Mouse (Mus musculus) hindbrain, embryonic 13.5 days (tissue): ENCODE measurements around the gene Nacc2. TPM values are rescaled to one million over a fixed set of nuclear protein-coding genes. Genes with fewer than 3 reads are reported as not detected.

Source experiments
- ATAC-seq: fragments of 200-750 bp; cut with Nextera tagmentation; 2 replicates; pipeline ENCODE4 v1.8.0; 2017; ENCODE audit warnings: moderate TSS enrichment; ENCODE audit not compliant: low FRiP score
- H3K27ac ChIP-seq: fragments of 300-500 bp; sonication (generic); 2 replicates; pipeline ENCODE4 v1.5.1; 2015; ENCODE audit warnings: inconsistent platforms, mild to moderate bottlenecking, moderate library complexity
- H3K27me3 ChIP-seq: fragments of 300-500 bp; sonication (generic); 2 replicates; pipeline ENCODE4 v1.6.1; 2015; ENCODE audit warnings: mild to moderate bottlenecking, inconsistent platforms
- H3K36me3 ChIP-seq: fragments of 300-500 bp; sonication (generic); 2 replicates; pipeline ENCODE4 v1.6.1; 2015; ENCODE audit warnings: mild to moderate bottlenecking, inconsistent platforms
- H3K4me1 ChIP-seq: fragments of 300-500 bp; sonication (generic); replicated peaks from 2 replicates; pipeline ENCODE4 v1.6.1; 2015; ENCODE audit warnings: inconsistent platforms
- H3K4me2 ChIP-seq: fragments of 300-500 bp; sonication (generic); 2 replicates; pipeline ENCODE4 v1.6.1; 2015; ENCODE audit warnings: inconsistent platforms, mild to moderate bottlenecking, moderate library complexity
- H3K4me3 ChIP-seq: fragments of 300-500 bp; sonication (generic); 2 replicates; pipeline ENCODE4 v1.5.1; 2015; ENCODE audit warnings: mild to moderate bottlenecking, inconsistent platforms
- H3K9ac ChIP-seq: fragments of 300-500 bp; sonication (generic); 2 replicates; pipeline ENCODE4 v1.6.1; 2015; ENCODE audit warnings: mild to moderate bottlenecking, inconsistent platforms
- H3K9me3 ChIP-seq: fragments of 300-500 bp; sonication (generic); 2 replicates; pipeline ENCODE4 v1.6.1; 2016; ENCODE audit warnings: inconsistent platforms
- WGBS: fragments of 180-500 bp; shearing (Covaris S2); methylation state at CpG from one replicate; pipeline ENCODE4 v1.1.7; 2015; 5-methylcytosine and 5-hydroxymethylcytosine counted together
- polyA plus RNA-seq: library from polyadenylated mRNA; unstranded; fragments of >200 nt; fragmentation: Nextera tagmentation; extraction: Ambion mirVana; gene quantifications from 2 replicates; pipeline ENCODE4 v1.2.1, GENCODE M21; 2015

The Nacc2 gene
- polyA plus RNA-seq, 1 experiment from 2014 or later = 14.2 TPM

DNA sequence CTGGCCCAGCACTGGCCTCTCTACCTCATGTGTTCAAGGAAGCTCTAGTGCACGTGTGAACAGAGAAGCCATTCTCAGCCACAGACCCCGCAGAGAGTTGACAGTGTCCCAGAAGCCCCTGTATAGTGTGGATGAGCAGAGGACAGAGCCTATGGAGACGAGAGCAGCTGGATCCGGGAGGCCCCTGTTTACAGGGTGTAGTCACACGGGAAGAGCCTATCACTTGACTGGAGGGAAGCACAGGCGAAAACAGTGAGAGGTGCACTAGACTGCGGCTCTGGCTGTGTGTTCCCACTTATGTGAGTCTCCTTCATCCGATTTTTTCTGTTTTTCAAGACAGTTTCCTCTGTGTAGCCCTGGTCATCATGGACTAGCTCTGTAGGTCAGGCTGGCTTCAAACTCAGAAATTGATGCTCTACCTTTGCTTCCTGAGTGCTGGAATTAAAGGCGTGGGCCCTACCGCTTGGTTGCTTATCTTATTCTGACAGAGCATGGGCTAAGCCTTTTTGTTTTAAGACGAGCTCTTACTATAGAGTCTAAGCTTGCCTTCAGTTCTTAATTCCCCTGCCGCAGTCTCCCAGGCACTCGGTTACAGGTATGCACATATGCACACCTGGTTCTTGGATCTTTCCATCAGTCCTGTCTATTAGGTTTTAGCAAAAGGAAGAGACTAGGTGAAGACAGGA, 60.1 kb downstream of the Nacc2 start:
- Histone ChIP-seq H3K9me3 (no peaks in the 10 kb centered on the region), H3K4me2 (no peak overlapping the region), H3K27me3 (no peaks in the 10 kb centered on the region), H3K4me3 (no peak overlapping the region), H3K4me1 (peaks cover 26% of the 10 kb centered on the region), H3K36me3 (peaks cover 8% of the 10 kb centered on the region), H3K9ac (no peak overlapping the region), H3K27ac (no peak overlapping the region)
- 84% methylated on average over 13 of the region's 13 CpGs for WGBS
- no peak for ATAC-seq

- WGBS = 80% methylated on average over 4 of the region's 4 CpGs
- no peak overlapping the region for H3K4me2 ChIP-seq
Observed at GRCm38 (mm10) chr2:26062241-26062640, 60.8 kb downstream of the Nacc2 start.

GRCm38 (mm10) chr2:26061018-26061666, 61.9 kb downstream of the Nacc2 start:
- H3K4me2 ChIP-seq = no peak overlapping the region
- 70% methylated on average over 21 of the region's 21 CpGs for WGBS
- H3K4me3 ChIP-seq = no peak overlapping the region
- H3K27ac ChIP-seq = no peak overlapping the region
- no peak for ATAC-seq
- no peaks in the 10 kb centered on the region for H3K27me3 ChIP-seq
- peaks cover 13% of the 10 kb centered on the region for H3K4me1 ChIP-seq
- H3K9ac ChIP-seq = no peak overlapping the region
- peaks cover 8% of the 10 kb centered on the region for H3K36me3 ChIP-seq
- no peaks in the 10 kb centered on the region for H3K9me3 ChIP-seq

More at GRCm38 (mm10) chr2:26062241-26062640, 60.8 kb downstream of the Nacc2 start:
- Histone ChIP-seq H3K27me3 (no peaks in the 10 kb centered on the region), H3K36me3 (peaks cover 8% of the 10 kb centered on the region), H3K4me3 (no peak overlapping the region), H3K9me3 (no peaks in the 10 kb centered on the region), H3K4me1 (peaks cover 24% of the 10 kb centered on the region), H3K27ac (no peak overlapping the region), H3K9ac (no peak overlapping the region)
- no peak for ATAC-seq

- no peak overlapping the region for H3K4me3 ChIP-seq
- no peaks in the 10 kb centered on the region for H3K27me3 ChIP-seq
- H3K27ac ChIP-seq = no peak overlapping the region
- no peak overlapping the region for H3K9ac ChIP-seq
- ATAC-seq = no peak
- no peak overlapping the region for H3K4me2 ChIP-seq
- WGBS = 86% methylated on average over 7 of the region's 7 CpGs
- H3K9me3 ChIP-seq = no peaks in the 10 kb centered on the region
- H3K4me1 ChIP-seq = no peaks in the 10 kb centered on the region; the same call in 1 of the 2 replicates
- peaks cover 8% of the 10 kb centered on the region for H3K36me3 ChIP-seq
Observed at GRCm38 (mm10) chr2:26057053-26057452, 66.0 kb downstream of the Nacc2 start.

GRCm38 (mm10) chr2:26056226-26056625, 66.8 kb downstream of the Nacc2 start:
- 75% methylated on average over 5 of the region's 5 CpGs for WGBS
- ATAC-seq = no peak
- Histone ChIP-seq H3K4me1 (no peaks in the 10 kb centered on the region; the same call in 1 of the 2 replicates), H3K4me2 (no peak overlapping the region), H3K36me3 (peaks cover 8% of the 10 kb centered on the region), H3K27me3 (no peaks in the 10 kb centered on the region), H3K9me3 (no peaks in the 10 kb centered on the region), H3K9ac (no peak overlapping the region), H3K4me3 (no peak overlapping the region), H3K27ac (no peak overlapping the region; the same call in 1 of the 2 replicates)

- no peak for ATAC-seq
- 46% methylated on average over 2 of the region's 2 CpGs for WGBS
- Histone ChIP-seq H3K4me3 (no peak overlapping the region), H3K4me1 (no peaks in the 10 kb centered on the region; the same call in 1 of the 2 replicates), H3K9ac (no peak overlapping the region), H3K36me3 (peaks cover 8% of the 10 kb centered on the region), H3K27ac (no peak overlapping the region), H3K9me3 (no peaks in the 10 kb centered on the region), H3K4me2 (no peak overlapping the region), H3K27me3 (no peaks in the 10 kb centered on the region)
Observed at GRCm38 (mm10) chr2:26055747-26056102, 67.3 kb downstream of the Nacc2 start.

DNA sequence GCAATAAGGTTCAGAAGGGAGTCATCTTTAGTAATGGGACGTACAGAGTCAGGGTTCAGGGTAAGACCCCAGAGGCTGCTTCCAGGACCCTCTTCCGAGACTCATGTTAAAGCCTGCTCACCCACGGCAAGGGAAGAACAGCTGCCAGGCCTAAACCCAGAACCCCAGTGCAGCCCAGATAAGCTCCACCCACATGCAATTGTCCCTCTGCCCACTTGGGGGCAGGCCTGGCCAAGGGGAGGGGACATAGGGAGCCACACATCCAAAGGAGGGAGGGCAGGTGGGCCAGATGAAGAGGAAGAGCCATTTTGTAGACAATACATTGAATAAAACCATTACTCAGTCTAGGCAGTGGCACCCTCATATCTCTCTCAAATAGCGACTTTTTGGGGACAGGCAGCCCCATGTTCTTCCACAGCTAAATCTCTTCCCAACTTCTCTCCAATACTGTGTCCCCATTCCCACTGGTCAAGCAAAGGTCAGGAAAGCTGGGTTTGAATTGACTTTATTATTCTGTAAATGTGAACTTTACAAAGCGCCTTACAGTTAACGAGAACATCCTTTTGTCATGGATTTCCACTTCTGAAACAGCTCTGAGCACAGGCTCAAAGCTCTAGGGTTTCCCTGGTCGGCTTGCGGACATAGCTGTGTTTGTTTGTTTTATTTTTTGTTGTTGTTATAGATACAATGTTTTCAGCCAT, 67.8 kb downstream of the Nacc2 start:
- Histone ChIP-seq H3K9ac (no peak overlapping the region; the same call in 1 of the 2 replicates), H3K27me3 (no peaks in the 10 kb centered on the region), H3K9me3 (no peaks in the 10 kb centered on the region), H3K27ac (no peak overlapping the region), H3K4me2 (no peak overlapping the region), H3K36me3 (peaks cover 4% of the 10 kb centered on the region), H3K4me3 (no peak overlapping the region), H3K4me1 (no peaks in the 10 kb centered on the region; the same call in 1 of the 2 replicates)
- peak; percentile 61; the same call in 1 of the 2 replicates for ATAC-seq
- 23% methylated on average over 8 of the region's 8 CpGs for WGBS

DNA sequence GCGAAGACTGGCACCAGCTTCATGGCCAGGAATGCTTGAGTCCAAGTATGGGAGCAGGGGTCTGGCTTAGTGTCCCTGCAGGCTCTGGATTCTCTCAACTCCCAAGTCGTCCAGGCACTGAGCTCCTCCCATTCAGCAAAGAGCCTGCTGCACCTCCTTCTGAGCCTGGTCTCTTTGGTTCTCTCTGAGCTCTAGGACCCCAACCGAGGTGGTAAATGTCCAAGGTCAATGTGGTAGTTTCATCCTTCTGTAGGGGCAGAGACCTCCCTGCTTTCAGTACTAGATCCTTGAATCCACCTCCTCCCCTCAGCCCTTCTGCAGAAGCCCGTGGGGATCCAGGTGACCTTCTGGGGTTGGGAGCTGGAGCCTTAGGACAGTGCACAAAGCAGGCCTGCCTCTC, 70.2 kb downstream of the Nacc2 start:
- Histone ChIP-seq H3K4me3 (no peak overlapping the region), H3K27me3 (no peaks in the 10 kb centered on the region), H3K9me3 (no peaks in the 10 kb centered on the region), H3K4me2 (no peak overlapping the region), H3K9ac (no peak overlapping the region; the same call in 1 of the 2 replicates), H3K4me1 (no peaks in the 10 kb centered on the region; the same call in 1 of the 2 replicates), H3K36me3 (no peaks in the 10 kb centered on the region), H3K27ac (no peak overlapping the region)
- no peak for ATAC-seq
- 55% methylated on average over 4 of the region's 4 CpGs for WGBS

GRCm38 (mm10) chr2:26048816-26049215, 74.2 kb downstream of the Nacc2 start:
- Histone ChIP-seq H3K4me1 (no peaks in the 10 kb centered on the region; the same call in 1 of the 2 replicates), H3K4me3 (no peak overlapping the region), H3K4me2 (no peak overlapping the region), H3K36me3 (no peaks in the 10 kb centered on the region), H3K9ac (no peak overlapping the region), H3K27ac (no peak overlapping the region), H3K9me3 (no peaks in the 10 kb centered on the region), H3K27me3 (no peaks in the 10 kb centered on the region)
- WGBS = 70% methylated on average over 5 of the region's 5 CpGs
- ATAC-seq = no peak

- Histone ChIP-seq H3K9me3 (no peaks in the 10 kb centered on the region), H3K4me1 (peaks cover 12% of the 10 kb centered on the region), H3K9ac (no peak overlapping the region), H3K4me2 (no peak overlapping the region), H3K36me3 (no peaks in the 10 kb centered on the region), H3K27ac (no peak overlapping the region), H3K27me3 (no peaks in the 10 kb centered on the region), H3K4me3 (no peak overlapping the region)
- ATAC-seq = no peak
- 83% methylated on average over 9 of the region's 9 CpGs for WGBS
Observed at GRCm38 (mm10) chr2:26044216-26044615, 78.8 kb downstream of the Nacc2 start.

DNA sequence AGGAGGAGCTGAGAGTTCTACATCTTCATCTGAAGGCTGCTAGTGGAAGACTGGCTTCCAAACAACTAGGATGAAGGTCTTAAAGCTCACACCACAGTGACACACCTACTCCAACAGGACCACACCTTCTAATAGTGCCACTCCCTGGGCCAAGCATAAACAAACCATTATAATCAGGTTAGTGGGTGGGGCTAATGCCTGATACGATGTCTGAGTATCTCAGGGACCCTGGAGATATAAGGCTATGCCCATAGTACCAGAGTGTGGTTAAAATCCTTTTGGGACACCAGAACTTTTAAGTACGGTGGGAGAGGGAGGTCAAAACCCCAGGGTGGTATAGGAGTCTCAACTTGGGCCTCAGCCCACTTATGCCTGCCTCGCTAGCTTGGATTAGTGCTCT, 80.4 kb downstream of the Nacc2 start:
- no peaks in the 10 kb centered on the region for H3K36me3 ChIP-seq
- H3K4me2 ChIP-seq = no peak overlapping the region
- H3K9ac ChIP-seq = no peak overlapping the region
- H3K4me1 ChIP-seq = peaks cover 19% of the 10 kb centered on the region
- H3K27me3 ChIP-seq = no peaks in the 10 kb centered on the region
- H3K27ac ChIP-seq = no peak overlapping the region
- 88% methylated on average over 3 of the region's 3 CpGs for WGBS
- no peak overlapping the region for H3K4me3 ChIP-seq
- no peaks in the 10 kb centered on the region for H3K9me3 ChIP-seq
- no peak for ATAC-seq

DNA sequence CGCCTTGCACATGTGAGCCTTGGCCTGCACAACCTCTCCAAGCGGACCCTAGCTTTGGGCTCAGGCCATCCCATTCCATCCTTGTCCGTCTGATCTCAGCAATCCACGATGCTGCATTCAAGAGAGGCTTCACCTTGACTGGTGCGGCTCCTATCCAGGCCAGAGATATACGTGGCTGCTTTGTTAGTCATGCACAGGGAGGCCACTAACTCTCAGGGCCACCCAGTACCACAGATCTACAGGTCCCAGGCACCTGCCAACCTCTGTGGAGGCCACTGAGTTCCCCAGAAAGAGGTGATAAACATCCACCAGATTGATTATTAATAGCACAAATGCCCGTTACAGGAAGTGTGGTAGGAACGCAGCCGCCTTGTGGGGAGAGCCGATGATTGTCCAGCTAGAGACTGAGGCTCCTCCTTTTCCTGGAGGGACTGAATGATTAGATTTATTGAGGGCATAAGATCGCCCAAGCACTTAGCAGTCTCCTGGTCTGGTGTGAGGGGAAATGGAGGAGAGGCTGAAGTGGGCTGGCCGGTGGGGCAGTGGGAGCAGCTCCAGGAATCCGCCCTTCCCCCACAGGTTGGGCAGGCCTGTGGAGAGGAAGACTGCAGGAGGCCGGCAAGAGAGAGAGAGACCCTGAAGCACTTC, 81.7 kb downstream of the Nacc2 start:
- no peaks in the 10 kb centered on the region for H3K36me3 ChIP-seq
- H3K4me1 ChIP-seq = peaks cover 23% of the 10 kb centered on the region
- H3K27me3 ChIP-seq = no peaks in the 10 kb centered on the region
- H3K9me3 ChIP-seq = no peaks in the 10 kb centered on the region
- 60% methylated on average over 14 of the region's 14 CpGs for WGBS
- H3K4me2 ChIP-seq = no peak overlapping the region
- H3K4me3 ChIP-seq = no peak overlapping the region
- no peak overlapping the region for H3K27ac ChIP-seq
- no peak overlapping the region for H3K9ac ChIP-seq
- ATAC-seq = no peak
